Mouse (Mus musculus) lung, adult 18-20 months (tissue): ENCODE results near the gene Gm379.

Source experiments
- DNase-seq, 2 experiments: peaks; one replicate each; pipeline ENCODE4 v3.0.0; 2022; ENCODE audit warnings: mixed read lengths in 2 of 2

The Gm379 gene

DNA sequence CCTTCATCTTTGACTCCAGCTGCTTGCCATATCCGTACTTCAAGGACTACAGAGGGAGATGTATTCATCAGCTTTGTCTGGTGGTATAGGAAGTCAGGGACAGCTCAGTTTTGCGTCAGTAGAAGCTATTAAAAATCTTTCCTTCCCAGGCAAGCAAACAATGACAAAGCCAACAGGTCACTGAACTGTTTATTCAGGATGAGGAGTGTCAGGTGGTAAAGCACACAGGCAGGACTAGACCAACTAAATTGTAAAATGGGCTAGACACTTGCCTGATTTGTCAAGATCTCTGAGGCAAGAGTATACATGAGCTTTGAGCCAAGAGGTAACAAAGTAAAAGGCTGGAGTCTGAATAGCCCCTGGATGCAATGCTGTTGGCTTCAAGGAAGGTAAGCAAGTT lies at the start of gene Gm379:
Gene Gm379 (minus strand): TSS at position 7 of the 400 bp plus-strand sequence.
- no peak for DNase-seq

DNA sequence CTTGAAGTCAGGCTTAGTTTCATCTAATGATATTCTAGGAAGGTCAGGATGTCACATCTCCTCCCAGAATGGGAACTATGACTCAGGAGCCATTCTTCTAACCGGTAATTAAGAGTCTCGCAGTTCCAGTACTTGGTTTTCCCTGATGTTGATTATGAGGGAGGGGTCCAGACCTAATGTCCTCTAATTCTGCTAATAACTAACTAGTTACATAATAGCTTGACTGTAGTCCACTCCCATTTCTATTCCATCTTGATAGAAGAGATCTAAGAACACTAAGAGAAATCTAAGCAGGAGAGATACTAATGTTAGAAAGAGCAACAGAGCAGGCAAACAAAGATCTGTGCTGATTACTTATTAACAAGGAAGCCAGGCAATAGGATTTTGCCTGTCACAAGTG lies 39.6 kb upstream of the Gm379 start:
- DNase-seq: no peak

DNA sequence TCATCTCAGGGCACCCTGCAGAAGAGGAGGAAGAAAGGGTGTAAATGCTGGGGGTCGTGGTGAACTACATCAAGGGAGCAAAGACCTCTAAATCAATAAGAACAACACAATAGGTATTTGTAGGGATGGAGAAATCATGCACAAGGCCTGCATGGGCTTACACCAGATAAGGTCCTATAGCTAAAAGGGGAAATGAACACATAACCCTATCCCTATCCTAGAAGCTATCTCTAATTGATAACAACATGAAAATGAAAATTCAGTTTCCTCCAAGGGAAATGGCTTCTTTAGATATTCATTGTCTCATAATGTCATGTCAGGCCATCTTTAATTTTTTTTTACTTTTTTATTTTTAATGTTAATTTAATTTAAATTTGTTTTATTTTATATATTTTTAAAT lies 4.2 kb upstream of the Gm379 start:
- no peak for DNase-seq

DNA sequence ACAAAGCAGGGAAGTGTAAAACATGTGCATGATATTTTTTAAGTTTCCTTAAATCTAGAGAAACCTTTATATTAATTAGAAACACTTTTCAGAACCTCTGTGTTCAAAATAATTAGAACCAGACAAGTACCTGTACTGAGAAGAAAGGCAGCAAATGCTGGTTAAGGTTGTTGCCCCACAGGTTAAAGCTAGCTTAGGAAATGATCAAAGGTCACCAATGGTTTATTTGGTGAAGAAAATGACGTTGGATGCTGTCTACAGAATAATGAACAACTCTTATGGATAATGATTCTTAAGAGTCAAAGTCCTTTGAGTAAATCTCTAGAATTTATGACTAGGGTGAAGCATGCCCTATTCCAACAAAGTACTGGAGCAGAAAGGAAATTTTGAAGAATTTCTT lies 42.7 kb downstream of the Gm379 start:
- no peak for DNase-seq

DNA sequence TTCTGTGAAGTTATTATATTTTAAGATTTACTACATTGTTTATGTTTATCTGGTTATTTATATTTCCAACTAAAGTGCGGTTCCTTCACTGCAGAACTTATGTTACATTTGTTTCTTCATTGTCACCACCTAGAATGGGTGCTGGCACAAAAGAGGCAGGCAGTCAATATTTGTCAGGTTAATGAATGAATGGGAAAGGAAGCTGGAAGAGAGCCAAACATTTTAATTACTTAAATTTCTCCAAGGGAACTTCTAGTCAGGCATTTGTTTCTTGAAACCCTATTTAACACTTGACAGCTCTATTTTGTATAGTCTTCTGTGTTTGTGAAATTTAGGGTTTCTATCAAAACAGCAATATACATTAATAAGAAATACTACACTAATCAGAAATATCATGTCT lies 43.8 kb downstream of the Gm379 start:
- DNase-seq: no peak
